8 mouse cellular contexts compared by ENCODE assay signal in the genomic region with DNA sequence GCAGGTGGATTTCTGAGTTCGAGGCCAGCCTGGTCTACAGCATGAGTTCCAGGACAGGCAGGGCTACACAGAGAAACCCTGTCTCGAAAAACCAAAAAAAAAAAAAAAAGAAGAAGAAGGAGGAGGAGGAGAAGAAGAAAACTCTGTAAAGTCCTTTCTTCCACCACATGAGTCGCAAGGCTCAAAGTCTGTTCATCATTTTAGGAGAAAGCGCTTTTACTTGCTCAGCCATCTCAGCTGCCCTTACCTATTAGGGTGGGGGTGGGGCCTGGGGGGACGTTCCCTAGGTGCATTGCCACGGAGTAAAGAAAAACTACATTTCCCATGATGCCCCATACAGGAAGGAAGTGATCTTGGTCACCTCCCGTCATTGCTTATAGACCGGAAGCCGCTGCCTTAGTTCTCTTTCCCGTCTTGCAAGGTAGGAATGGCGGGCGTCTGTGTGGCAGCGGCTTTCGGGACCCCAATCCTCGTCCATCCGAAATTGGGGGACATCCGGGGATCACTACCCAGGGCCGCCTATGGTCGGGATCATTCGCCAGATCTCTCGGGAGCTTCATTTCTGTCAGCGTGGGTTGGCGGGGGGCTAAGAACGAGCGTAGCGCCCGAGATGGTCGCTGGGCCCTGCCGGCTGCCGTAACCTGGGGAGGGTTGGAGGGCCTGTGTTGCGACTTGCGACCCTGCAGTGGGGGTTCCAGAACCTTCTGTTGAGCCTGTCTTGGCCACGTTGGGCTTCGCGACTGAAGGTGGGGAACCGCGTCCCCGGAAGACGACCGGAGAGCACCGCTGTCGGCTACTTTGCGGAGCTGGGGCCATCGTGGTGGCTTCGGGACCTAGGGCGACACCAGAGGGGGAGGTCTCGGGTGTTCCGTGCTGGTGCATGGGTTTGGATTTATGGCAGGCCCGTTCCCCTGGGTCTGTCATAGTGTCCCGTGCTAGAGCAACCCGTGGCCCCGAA. TPM values are rescaled to one million over a fixed set of nuclear protein-coding genes. Genes with fewer than 3 reads are reported as not detected.
A peak's percentile ranks its signal among the peaks of the same experiment; 100 is the strongest.
DNase-seq lines count a peak whose midpoint lies in the region; ATAC-seq and TF ChIP-seq lines count a peak whose summit lies in the region.

TSS of gene Rpl6 (plus strand) at position 350 of the 958 bp plus-strand sequence.

- peaks cover 22% of the 10 kb centered on the region for H3K4me1 ChIP-seq in heart, embryonic 10.5 days
- H3K4me1 ChIP-seq in kidney, embryonic 14.5 days (ENCODE audit: control insufficient read depth, insufficient read depth, low read length) = peaks cover 17% of the 10 kb centered on the region

- H3K4me2 ChIP-seq in kidney, embryonic 14.5 days (replicated peaks; ENCODE audit: low read depth, low read length) = peak within 1 kb of the TSS; percentile 49

- H3K9me3 ChIP-seq in heart, embryonic 10.5 days = no peaks in the 10 kb centered on the region
- H3K9me3 ChIP-seq in kidney, embryonic 14.5 days (ENCODE audit: control insufficient read depth, low read length) = no peaks in the 10 kb centered on the region

- peak within 1 kb of the TSS; percentile 99 for H3ac ChIP-seq in C2C12 (ENCODE audit: control insufficient read depth, insufficient read length, low read depth)

- H3K4me3 ChIP-seq in C2C12 (ENCODE audit: insufficient read depth, poor library complexity, severe bottlenecking) = peak within 1 kb of the TSS; percentile 90
- H3K4me3 ChIP-seq in heart, embryonic 10.5 days = peak within 1 kb of the TSS; percentile 89
- H3K4me3 ChIP-seq in kidney, embryonic 14.5 days (ENCODE audit: low read length) = peak within 1 kb of the TSS; percentile 93

- peak within 1 kb of the TSS; percentile 92 for H3K27ac ChIP-seq in heart, embryonic 10.5 days
- peak within 1 kb of the TSS; percentile 20; the same call in 1 of the 2 replicates for H3K27ac ChIP-seq in kidney, embryonic 14.5 days (ENCODE audit: low read depth, low read length)

- peak within 1 kb of the TSS; percentile 98 for H3K9ac ChIP-seq in kidney, embryonic 14.5 days (ENCODE audit: low read depth, low read length)

- H3K36me3 ChIP-seq in C2C12 (ENCODE audit: control insufficient read depth, insufficient read depth) = peaks cover 45% of the 10 kb centered on the region
- peaks cover 40% of the 10 kb centered on the region for H3K36me3 ChIP-seq in heart, embryonic 10.5 days
- H3K36me3 ChIP-seq in kidney, embryonic 14.5 days (ENCODE audit: control insufficient read depth, insufficient read depth, low read length) = peaks cover 39% of the 10 kb centered on the region

- no peaks in the 10 kb centered on the region for H3K27me3 ChIP-seq in C2C12 (ENCODE audit: control insufficient read depth, insufficient read depth, insufficient read length)
- H3K27me3 ChIP-seq in heart, embryonic 10.5 days (ENCODE audit: insufficient read depth, poor library complexity, severe bottlenecking) = no peaks in the 10 kb centered on the region
- no peaks in the 10 kb centered on the region for H3K27me3 ChIP-seq in kidney, embryonic 14.5 days (ENCODE audit: control insufficient read depth, insufficient read depth, low read length)

- WGBS in heart, embryonic 10.5 days = 2% methylated on average over 52 of the region's 52 CpGs
- WGBS in kidney, embryonic 14.5 days = 1% methylated on average over 52 of the region's 52 CpGs

- no peak for TF ChIP-seq CTCF in C2C12 (IDR thresholded peaks at IDR 0.05; ENCODE audit: control insufficient read depth, insufficient read depth, insufficient read length)

- peaks cover 42% of the 10 kb centered on the region for H3K79me3 ChIP-seq in C2C12 (ENCODE audit: low read depth)

- DNase-seq in brain, adult 2 months (ENCODE audit: low read depth, low spot score) = peak; percentile 97
- peak; percentile 94 for DNase-seq in heart, embryonic 10.5 days (ENCODE audit: low spot score)
- peak; percentile 82 for DNase-seq in liver
- peak; percentile 81 to 86 for DNase-seq in spleen, postnatal 36 days (ENCODE audit: low spot score in 2 of 2)

- peaks cover 51% of the 10 kb centered on the region for H3K79me2 ChIP-seq in C2C12 (ENCODE audit: control insufficient read depth, insufficient read depth)

- peak; percentile 97 for ATAC-seq in erythroblast, adult 5-6 weeks (replicated peaks; ENCODE audit: low FRiP score, poor library complexity, severe bottlenecking)
- ATAC-seq in kidney, embryonic 14.5 days (ENCODE audit: low FRiP score, low TSS enrichment) = peak; percentile 87
- peak; percentile 95 for ATAC-seq in monocyte, adult 5-6 weeks (replicated peaks; ENCODE audit: insufficient number of reproducible peaks, low FRiP score, low TSS enrichment, poor library complexity, severe bottlenecking)

TF ChIP-seq in C2C12, 6 proteins besides CTCF, POLR2A, EP300 and RAD21:
- no peak for TF ChIP-seq MAX (IDR thresholded peaks at IDR 0.05)
- TF ChIP-seq CEBPB (IDR thresholded peaks at IDR 0.05; ENCODE audit: low read depth) = no peak
- no peak for TF ChIP-seq USF1 (IDR thresholded peaks at IDR 0.05; ENCODE audit: low read depth)
- no peak for TF ChIP-seq MYOG (IDR thresholded peaks at IDR 0.05; ENCODE audit: control insufficient read depth, extremely low read depth, insufficient read length)
TF ChIP-seq in C2C12: peak in this region for 0.

RNA-seq across cellular contexts. Expression of gene Rpl6, which starts in this region (rescaled TPM):
- polyA plus RNA-seq in C2C12 (2012; fragmentation: generic; extraction: Trizol) = 1,946 TPM
- total RNA-seq in erythroblast, adult 5-6 weeks (2015; ENCODE audit: low replicate concordance) = 559 and 902 TPM in 2 replicates
- total RNA-seq in erythroblast, adult 5-6 weeks (2017; ENCODE audit: low replicate concordance) = 408 and 598 TPM in 2 replicates
- 463 and 580 TPM in 2 replicates for polyA plus RNA-seq in heart, embryonic 10.5 days (2016; fragmentation: Nextera tagmentation; extraction: Ambion mirVana)
- polyA plus RNA-seq in kidney, embryonic 14.5 days (2014; fragmentation: Nextera tagmentation; extraction: Ambion mirVana) = 738 and 891 TPM in 2 replicates
- total RNA-seq in monocyte, adult 5-6 weeks (2017) = 599 to 801 TPM (median 613 TPM) in 3 replicates

Comparison
In these comparisons a context has a peak if more than half of its experiments do, and no peak if none do; other contexts are left out.
1. Peak in every context shown above with its lines: DNase-seq, ATAC-seq, H3K4me3 ChIP-seq and H3K27ac ChIP-seq.